Mouse (Mus musculus): ENCODE data around the gene Mybph. TPM values are rescaled to one million over a fixed set of nuclear protein-coding genes. Genes with fewer than 3 reads are reported as not detected.

Gene Mybph
- polyA plus RNA-seq, 2 experiments = 0.03 TPM; not detected in 1

GRCm38 (mm10) chr1:134193674-134194197, 488 bp downstream of the Mybph start:
- Histone ChIP-seq H3K4me2 (ENCODE audit: low read depth) (no peak overlapping the region), H3K27me3 (ENCODE audit: control insufficient read depth, insufficient read depth, low read length) (no peaks in the 10 kb centered on the region; the same call in none of the 2 replicates), H3K9ac (replicated peaks) (no peak overlapping the region), H3K36me3 (replicated peaks; ENCODE audit: control insufficient read depth, insufficient read depth, low read depth) (no peaks in the 10 kb centered on the region), H3K9me3 (ENCODE audit: control insufficient read depth, low read length) (no peaks in the 10 kb centered on the region), H3K4me3 (ENCODE audit: insufficient read depth in 1 of 2, low read depth in 2 of 2, low read length in 2 of 2) (no peak overlapping the region), H3K27ac (no peak overlapping the region), H3K4me1 (replicated peaks; ENCODE audit: control insufficient read depth in 2 of 2, insufficient read depth in 2 of 2, low read length in 1 of 2) (peaks cover 0 to 4% of the 10 kb centered on the region in 2 experiments; a peak in 1 of 4 replicates)
- DNase-seq (ENCODE audit: low read depth in 3 of 3, low spot score in 3 of 3) = no peak
- 50% methylated on average over 7 of the region's 7 CpGs for WGBS (ENCODE audit: insufficient replicate concordance)
- ATAC-seq (ENCODE audit: insufficient read depth) = no peak
- no peak for TF ChIP-seq CTCF (IDR thresholded peaks at IDR 0.05; ENCODE audit: low read depth)
- TF ChIP-seq EP300 (IDR thresholded peaks at IDR 0.05; ENCODE audit: low read depth) = no peak

- no peak for TF ChIP-seq EP300 (IDR thresholded peaks at IDR 0.05; ENCODE audit: low read depth)
- no peak for TF ChIP-seq CTCF (IDR thresholded peaks at IDR 0.05; ENCODE audit: low read depth)
- Histone ChIP-seq H3K4me1 (replicated peaks; ENCODE audit: control insufficient read depth in 2 of 2, insufficient read depth in 2 of 2, low read length in 1 of 2) (peaks cover 0 to 4% of the 10 kb centered on the region in 2 experiments; a peak in 1 of 4 replicates), H3K36me3 (replicated peaks; ENCODE audit: control insufficient read depth, insufficient read depth, low read depth) (no peaks in the 10 kb centered on the region), H3K4me3 (ENCODE audit: insufficient read depth in 1 of 2, low read depth in 2 of 2, low read length in 2 of 2) (no peak overlapping the region), H3K9ac (replicated peaks) (no peak overlapping the region), H3K27ac (no peak overlapping the region), H3K4me2 (ENCODE audit: low read depth) (no peak overlapping the region), H3K27me3 (ENCODE audit: control insufficient read depth, insufficient read depth, low read length) (no peaks in the 10 kb centered on the region; the same call in none of the 2 replicates), H3K9me3 (ENCODE audit: control insufficient read depth, low read length) (no peaks in the 10 kb centered on the region)
- DNase-seq (ENCODE audit: low read depth in 3 of 3, low spot score in 3 of 3) (no peak), ATAC-seq (ENCODE audit: insufficient read depth) (no peak)
- WGBS (ENCODE audit: insufficient replicate concordance) = 67% methylated on average over 16 of the region's 16 CpGs
These were observed 1.2 kb downstream of the Mybph start for GRCm38 (mm10) chr1:134194298-134195022.

- H3K27ac ChIP-seq = no peak overlapping the region
- H3K27me3 ChIP-seq (ENCODE audit: control insufficient read depth, insufficient read depth, low read length) = no peaks in the 10 kb centered on the region; the same call in 1 of the 2 replicates
- H3K4me3 ChIP-seq (ENCODE audit: insufficient read depth in 1 of 2, low read depth in 2 of 2, low read length in 2 of 2) = no peak overlapping the region
- H3K9ac ChIP-seq (replicated peaks) = no peak overlapping the region
- no peaks in the 10 kb centered on the region for H3K36me3 ChIP-seq (replicated peaks; ENCODE audit: control insufficient read depth, insufficient read depth, low read depth)
- no peaks in the 10 kb centered on the region for H3K9me3 ChIP-seq (ENCODE audit: control insufficient read depth, low read length)
- no peak overlapping the region for H3K4me2 ChIP-seq (ENCODE audit: low read depth)
- WGBS (ENCODE audit: insufficient replicate concordance) = 30% methylated on average over 2 of the region's 2 CpGs
- peaks cover 0 to 4% of the 10 kb centered on the region in 2 experiments; a peak in 1 of 4 replicates for H3K4me1 ChIP-seq (replicated peaks; ENCODE audit: control insufficient read depth in 2 of 2, insufficient read depth in 2 of 2, low read length in 1 of 2)
- TF ChIP-seq CTCF (IDR thresholded peaks at IDR 0.05; ENCODE audit: low read depth) (no peak), EP300 (IDR thresholded peaks at IDR 0.05; ENCODE audit: low read depth) (no peak)
- no peak for ATAC-seq (ENCODE audit: insufficient read depth)
- DNase-seq (ENCODE audit: low read depth in 3 of 3, low spot score in 3 of 3) = no peak
These were observed 1.9 kb downstream of the Mybph start for GRCm38 (mm10) chr1:134195117-134195516.

- Histone ChIP-seq H3K27ac (no peak overlapping the region), H3K4me2 (ENCODE audit: low read depth) (no peak overlapping the region), H3K36me3 (replicated peaks; ENCODE audit: control insufficient read depth, insufficient read depth, low read depth) (no peaks in the 10 kb centered on the region), H3K9me3 (ENCODE audit: control insufficient read depth, low read length) (no peaks in the 10 kb centered on the region), H3K27me3 (ENCODE audit: control insufficient read depth, insufficient read depth, low read length) (no peaks in the 10 kb centered on the region; the same call in 1 of the 2 replicates), H3K4me1 (replicated peaks; ENCODE audit: control insufficient read depth in 2 of 2, insufficient read depth in 2 of 2, low read length in 1 of 2) (peaks cover 0 to 4% of the 10 kb centered on the region in 2 experiments; a peak in 1 of 4 replicates), H3K4me3 (ENCODE audit: insufficient read depth in 1 of 2, low read depth in 2 of 2, low read length in 2 of 2) (no peak overlapping the region), H3K9ac (replicated peaks) (no peak overlapping the region)
- 15% methylated on average over 3 of the region's 3 CpGs for WGBS (ENCODE audit: insufficient replicate concordance)
- ATAC-seq (ENCODE audit: insufficient read depth) (0 out of 2 replicates have a peak, but pooled peaks have one; percentile 18), DNase-seq (ENCODE audit: low read depth in 3 of 3, low spot score in 3 of 3) (no peak)
- TF ChIP-seq EP300 (IDR thresholded peaks at IDR 0.05; ENCODE audit: low read depth) (no peak), CTCF (IDR thresholded peaks at IDR 0.05; ENCODE audit: low read depth) (no peak)
These were observed 2.3 kb downstream of the Mybph start for GRCm38 (mm10) chr1:134195571-134195970.

GRCm38 (mm10) chr1:134195979-134196378, 2.7 kb downstream of the Mybph start:
- WGBS (ENCODE audit: insufficient replicate concordance) = 57% methylated on average over 4 of the region's 4 CpGs
- H3K4me3 ChIP-seq (ENCODE audit: insufficient read depth in 1 of 2, low read depth in 2 of 2, low read length in 2 of 2) = no peak overlapping the region
- peaks cover 0 to 4% of the 10 kb centered on the region in 2 experiments; a peak in 1 of 4 replicates for H3K4me1 ChIP-seq (replicated peaks; ENCODE audit: control insufficient read depth in 2 of 2, insufficient read depth in 2 of 2, low read length in 1 of 2)
- no peak overlapping the region for H3K9ac ChIP-seq (replicated peaks)
- ATAC-seq (ENCODE audit: insufficient read depth) (no peak), DNase-seq (ENCODE audit: low read depth in 3 of 3, low spot score in 3 of 3) (no peak)
- TF ChIP-seq CTCF (IDR thresholded peaks at IDR 0.05; ENCODE audit: low read depth) = no peak
- TF ChIP-seq EP300 (IDR thresholded peaks at IDR 0.05; ENCODE audit: low read depth) = no peak
- no peak overlapping the region for H3K4me2 ChIP-seq (ENCODE audit: low read depth)
- H3K36me3 ChIP-seq (replicated peaks; ENCODE audit: control insufficient read depth, insufficient read depth, low read depth) = no peaks in the 10 kb centered on the region
- H3K9me3 ChIP-seq (ENCODE audit: control insufficient read depth, low read length) = no peaks in the 10 kb centered on the region
- H3K27ac ChIP-seq = no peak overlapping the region
- no peaks in the 10 kb centered on the region; the same call in 1 of the 2 replicates for H3K27me3 ChIP-seq (ENCODE audit: control insufficient read depth, insufficient read depth, low read length)
